Mouse (Mus musculus): Measurements from ENCODE around the gene Gpr65. TPM values are rescaled to one million over a fixed set of nuclear protein-coding genes. Genes with fewer than 3 reads are reported as not detected.

Gpr65 gene
- total and polyA plus RNA-seq, 2 experiments from 2014 or later = 0.18 to 0.42 TPM

GRCm38 (mm10) chr12:98280996-98281395 is 12.6 kb downstream of the Gpr65 start:
- Histone ChIP-seq H3K36me3 (ENCODE audit: insufficient read depth, low read length) (no peaks in the 10 kb centered on the region), H3K4me2 (ENCODE audit: low read depth, low read length) (no peak overlapping the region), H3K27ac (no peak overlapping the region), H3K27me3 (ENCODE audit: insufficient read depth, low read length) (no peaks in the 10 kb centered on the region), H3K9ac (replicated peaks; ENCODE audit: low read length) (no peak overlapping the region), H3K9me3 (ENCODE audit: low read length) (no peaks in the 10 kb centered on the region), H3K4me1 (ENCODE audit: insufficient read depth, low read length) (no peaks in the 10 kb centered on the region), H3K4me3 (ENCODE audit: low read length) (no peak overlapping the region)
- ATAC-seq = no peak
- WGBS = 74% methylated on average over 8 of the region's 8 CpGs
- TF ChIP-seq CTCF (IDR thresholded peaks at IDR 0.05; ENCODE audit: low read depth) = no peak
- DNase-seq (ENCODE audit: low spot score) = no peak

DNA sequence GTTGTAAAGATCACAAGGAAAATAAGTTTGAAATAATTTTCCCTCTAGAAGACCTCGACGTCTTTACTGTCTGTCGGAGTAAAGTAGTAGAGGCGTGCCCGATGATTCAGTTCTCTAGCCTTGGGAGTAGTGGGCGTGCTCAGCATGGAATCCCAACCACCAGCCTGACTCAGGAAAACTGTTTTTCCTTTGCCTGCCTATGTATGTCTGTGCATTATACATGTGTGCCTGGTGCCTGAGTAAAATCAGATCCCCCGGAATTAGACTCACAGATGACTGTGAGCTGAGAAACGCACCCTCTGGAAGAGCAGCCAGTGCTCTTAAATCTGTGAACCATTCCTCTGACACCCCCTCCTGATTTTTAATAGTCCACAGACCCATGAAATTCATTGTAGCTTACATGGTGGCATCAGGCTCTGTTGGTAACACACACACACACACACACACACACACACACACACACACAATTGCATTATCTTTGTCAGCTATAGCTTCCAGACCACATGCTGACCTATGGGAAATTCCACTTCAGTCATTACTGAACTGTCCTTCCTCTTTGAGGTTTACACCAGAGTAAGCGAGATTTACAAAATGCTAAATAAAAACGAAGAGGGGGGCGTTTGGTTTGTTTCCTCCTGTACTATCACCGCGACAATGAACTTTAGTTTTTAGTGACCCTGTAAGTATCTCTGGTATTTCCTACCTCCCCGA is 14.5 kb downstream of the Gpr65 start:
- TF ChIP-seq CTCF (IDR thresholded peaks at IDR 0.05; ENCODE audit: low read depth) = no peak
- Histone ChIP-seq H3K27ac (no peak overlapping the region), H3K4me2 (ENCODE audit: low read depth, low read length) (no peak overlapping the region), H3K4me3 (ENCODE audit: low read length) (no peak overlapping the region), H3K36me3 (ENCODE audit: insufficient read depth, low read length) (no peaks in the 10 kb centered on the region), H3K27me3 (ENCODE audit: insufficient read depth, low read length) (no peaks in the 10 kb centered on the region), H3K4me1 (ENCODE audit: insufficient read depth, low read length) (no peaks in the 10 kb centered on the region), H3K9ac (replicated peaks; ENCODE audit: low read length) (no peak overlapping the region), H3K9me3 (ENCODE audit: low read length) (no peaks in the 10 kb centered on the region)
- WGBS = 77% methylated on average over 14 of the region's 14 CpGs
- DNase-seq (ENCODE audit: low spot score) = no peak
- ATAC-seq = no peak

GRCm38 (mm10) chr12:98283487-98283860 is 15.0 kb downstream of the Gpr65 start:
- no peak overlapping the region for H3K9ac ChIP-seq (replicated peaks; ENCODE audit: low read length)
- H3K36me3 ChIP-seq (ENCODE audit: insufficient read depth, low read length) = no peaks in the 10 kb centered on the region
- H3K27ac ChIP-seq = no peak overlapping the region
- ATAC-seq (no peak), DNase-seq (ENCODE audit: low spot score) (no peak)
- H3K4me1 ChIP-seq (ENCODE audit: insufficient read depth, low read length) = no peaks in the 10 kb centered on the region
- 54% methylated on average over 3 of the region's 3 CpGs for WGBS
- no peak for TF ChIP-seq CTCF (IDR thresholded peaks at IDR 0.05; ENCODE audit: low read depth)
- H3K27me3 ChIP-seq (ENCODE audit: insufficient read depth, low read length) = no peaks in the 10 kb centered on the region
- H3K4me2 ChIP-seq (ENCODE audit: low read depth, low read length) = no peak overlapping the region
- H3K9me3 ChIP-seq (ENCODE audit: low read length) = no peaks in the 10 kb centered on the region
- H3K4me3 ChIP-seq (ENCODE audit: low read length) = no peak overlapping the region

- Histone ChIP-seq H3K27ac (no peak overlapping the region), H3K4me3 (ENCODE audit: low read length) (no peak overlapping the region), H3K9ac (replicated peaks; ENCODE audit: low read length) (no peak overlapping the region), H3K36me3 (ENCODE audit: insufficient read depth, low read length) (no peaks in the 10 kb centered on the region), H3K4me2 (ENCODE audit: low read depth, low read length) (no peak overlapping the region), H3K9me3 (ENCODE audit: low read length) (no peaks in the 10 kb centered on the region), H3K27me3 (ENCODE audit: insufficient read depth, low read length) (no peaks in the 10 kb centered on the region), H3K4me1 (ENCODE audit: insufficient read depth, low read length) (no peaks in the 10 kb centered on the region)
- ATAC-seq = no peak
- WGBS = 91% methylated on average over 3 of the region's 3 CpGs
- DNase-seq (ENCODE audit: low spot score) = no peak
- no peak for TF ChIP-seq CTCF (IDR thresholded peaks at IDR 0.05; ENCODE audit: low read depth)
These were observed 16.0 kb downstream of the Gpr65 start for GRCm38 (mm10) chr12:98284477-98284876.

DNA sequence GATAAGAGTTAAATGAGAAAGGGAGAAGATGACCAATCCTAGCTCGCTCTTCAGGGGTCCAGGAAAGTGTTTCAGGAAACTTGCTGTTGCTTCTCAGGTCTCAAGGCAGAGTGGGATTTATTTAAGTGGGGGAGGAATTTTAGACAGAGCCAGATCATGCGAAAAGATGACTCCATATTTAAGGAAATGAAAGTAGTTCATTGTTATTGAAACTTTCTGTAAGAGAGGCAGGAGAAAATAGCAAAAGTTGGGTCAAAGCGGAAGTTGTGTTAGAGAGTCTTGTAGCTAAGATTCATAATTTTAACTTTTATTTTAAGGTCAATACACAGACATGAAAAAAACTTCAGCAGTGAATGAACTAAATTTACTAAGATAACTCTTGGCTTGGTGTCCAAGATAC is 22.0 kb downstream of the Gpr65 start:
- H3K27ac ChIP-seq = no peak overlapping the region
- H3K9ac ChIP-seq (replicated peaks; ENCODE audit: low read length) = no peak overlapping the region
- no peak overlapping the region for H3K4me3 ChIP-seq (ENCODE audit: low read length)
- no peaks in the 10 kb centered on the region for H3K27me3 ChIP-seq (ENCODE audit: insufficient read depth, low read length)
- ATAC-seq (no peak), DNase-seq (ENCODE audit: low spot score) (no peak)
- no peaks in the 10 kb centered on the region for H3K9me3 ChIP-seq (ENCODE audit: low read length)
- no peak overlapping the region for H3K4me2 ChIP-seq (ENCODE audit: low read depth, low read length)
- TF ChIP-seq CTCF (IDR thresholded peaks at IDR 0.05; ENCODE audit: low read depth) = no peak
- no peaks in the 10 kb centered on the region for H3K36me3 ChIP-seq (ENCODE audit: insufficient read depth, low read length)
- WGBS = 85% methylated on average over 3 of the region's 3 CpGs
- no peaks in the 10 kb centered on the region for H3K4me1 ChIP-seq (ENCODE audit: insufficient read depth, low read length)

DNA sequence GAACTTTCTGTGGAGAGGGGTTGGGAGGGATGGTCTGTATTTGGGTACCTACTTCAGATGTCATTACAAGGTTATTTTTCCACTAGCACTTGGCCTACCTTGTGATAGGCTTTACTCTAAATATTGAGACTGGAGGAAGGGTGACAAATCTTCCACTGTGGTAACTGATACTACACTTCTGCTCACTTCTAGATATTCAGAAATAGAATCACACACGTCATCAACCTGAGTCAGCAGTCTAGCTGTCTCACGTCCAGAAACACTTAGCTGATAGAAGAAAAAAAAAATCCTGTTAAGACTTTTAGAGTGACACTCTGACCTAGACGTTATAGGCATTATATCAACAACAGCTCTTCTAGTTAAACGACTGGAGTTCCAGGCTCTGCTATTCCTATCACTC is 23.8 kb downstream of the Gpr65 start:
- Histone ChIP-seq H3K4me1 (ENCODE audit: insufficient read depth, low read length) (no peaks in the 10 kb centered on the region), H3K4me3 (ENCODE audit: low read length) (no peak overlapping the region), H3K27ac (no peak overlapping the region), H3K9me3 (ENCODE audit: low read length) (no peaks in the 10 kb centered on the region), H3K27me3 (ENCODE audit: insufficient read depth, low read length) (no peaks in the 10 kb centered on the region), H3K9ac (replicated peaks; ENCODE audit: low read length) (no peak overlapping the region), H3K36me3 (ENCODE audit: insufficient read depth, low read length) (no peaks in the 10 kb centered on the region), H3K4me2 (ENCODE audit: low read depth, low read length) (no peak overlapping the region)
- WGBS = 84% methylated on average over 4 of the region's 4 CpGs
- TF ChIP-seq CTCF (IDR thresholded peaks at IDR 0.05; ENCODE audit: low read depth) = no peak
- ATAC-seq (no peak), DNase-seq (ENCODE audit: low spot score) (no peak)

DNA sequence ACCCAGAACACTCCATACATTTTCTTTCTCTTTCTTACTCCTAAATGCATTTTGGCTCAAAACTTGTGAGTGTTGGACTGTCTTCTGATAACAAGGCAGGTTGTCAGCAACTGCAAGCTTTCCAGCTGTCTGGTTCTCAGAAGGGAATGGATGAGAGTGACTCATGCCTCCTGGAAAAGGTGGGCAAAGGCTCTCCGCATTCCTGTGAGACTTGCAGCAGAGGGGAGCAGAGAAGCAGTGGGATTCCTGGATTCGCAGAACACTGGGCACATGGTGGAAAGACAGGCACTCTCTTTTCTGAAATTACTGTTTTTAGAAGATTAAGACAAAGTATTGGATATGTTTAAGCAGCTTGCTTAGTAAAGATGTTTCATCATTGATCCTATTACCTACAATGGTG is 25.8 kb downstream of the Gpr65 start:
- H3K36me3 ChIP-seq (ENCODE audit: insufficient read depth, low read length) = no peaks in the 10 kb centered on the region
- no peaks in the 10 kb centered on the region for H3K27me3 ChIP-seq (ENCODE audit: insufficient read depth, low read length)
- DNase-seq (ENCODE audit: low spot score) (no peak), ATAC-seq (no peak)
- no peak overlapping the region for H3K4me2 ChIP-seq (ENCODE audit: low read depth, low read length)
- H3K9me3 ChIP-seq (ENCODE audit: low read length) = no peaks in the 10 kb centered on the region
- 88% methylated on average over 2 of the region's 2 CpGs for WGBS
- no peak overlapping the region for H3K4me3 ChIP-seq (ENCODE audit: low read length)
- no peaks in the 10 kb centered on the region for H3K4me1 ChIP-seq (ENCODE audit: insufficient read depth, low read length)
- no peak for TF ChIP-seq CTCF (IDR thresholded peaks at IDR 0.05; ENCODE audit: low read depth)
- no peak overlapping the region for H3K9ac ChIP-seq (replicated peaks; ENCODE audit: low read length)
- no peak overlapping the region for H3K27ac ChIP-seq

All from hindbrain, postnatal 0 days (tissue).